Mouse (Mus musculus): ENCODE data around the gene Scn10a.

Gene Scn10a

DNA sequence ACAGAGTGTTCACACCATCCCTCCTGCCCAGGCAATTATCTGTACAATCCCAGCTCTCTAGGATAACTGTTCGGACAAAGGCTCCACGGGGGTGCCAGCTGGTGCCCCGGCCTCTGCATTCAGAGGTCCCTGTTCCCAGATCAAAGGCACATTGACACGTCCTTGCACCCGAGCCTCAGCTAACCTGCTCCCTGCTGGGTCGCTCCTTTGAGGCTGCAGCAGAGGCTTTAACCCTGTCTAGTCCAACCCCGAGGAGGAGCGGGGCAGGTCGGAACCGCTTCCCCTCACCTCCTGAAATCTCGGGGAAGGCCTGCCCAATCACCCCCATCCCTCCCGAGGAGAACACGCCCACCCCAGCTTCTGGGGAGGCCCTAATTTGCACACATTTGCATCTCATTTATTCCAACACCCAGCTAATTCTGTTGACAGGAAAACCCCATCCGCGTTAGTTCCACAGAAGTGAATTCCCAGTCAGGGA is 147.7 kb downstream of the Scn10a start:
- no peak for DNase-seq

DNA sequence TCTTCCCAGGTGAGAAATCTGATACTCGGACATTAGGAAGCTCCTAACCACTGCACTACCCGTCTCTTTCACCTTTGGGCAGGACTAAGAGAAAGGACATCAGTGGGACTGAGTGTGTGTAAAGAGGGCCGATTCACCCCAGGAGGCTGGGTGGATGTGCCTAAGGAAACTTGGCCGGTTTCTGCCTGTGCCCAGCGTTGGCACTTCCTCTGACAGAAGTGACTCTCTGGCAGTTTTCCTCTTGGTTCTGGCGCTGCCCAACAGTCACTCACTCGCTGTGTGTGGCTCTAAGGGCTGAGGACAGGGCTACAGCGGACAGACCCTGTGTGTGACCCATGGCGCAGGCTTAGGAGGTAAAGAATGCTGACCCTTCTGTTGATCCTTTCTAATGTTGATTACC is 148.5 kb downstream of the Scn10a start:
- peak in 1 of 2 experiments; percentile 36 for DNase-seq

DNA sequence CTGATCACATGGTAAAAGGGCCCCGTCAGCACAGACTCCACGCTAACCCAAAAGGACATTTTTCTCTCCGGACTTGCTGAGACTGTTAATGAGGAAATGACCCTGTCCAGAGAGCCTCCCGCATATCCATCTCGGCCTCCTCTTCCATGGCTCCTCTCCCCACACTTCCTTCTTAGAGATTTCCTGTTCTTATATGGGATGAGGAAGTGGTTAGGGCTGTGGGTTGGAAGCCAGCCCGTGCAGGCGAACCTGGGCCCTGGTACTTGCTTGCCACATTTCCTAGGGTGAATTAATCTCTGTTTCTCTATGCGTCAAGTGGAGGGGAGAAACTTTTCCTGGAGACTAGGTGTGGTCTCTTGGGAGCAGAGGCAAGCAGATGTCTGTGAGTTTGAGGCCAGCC is 150.4 kb downstream of the Scn10a start:
- no peak for DNase-seq

GRCm38 (mm10) chr9:119567800-119568199 is 151.3 kb downstream of the Scn10a start:
- DNase-seq, result no peak

DNA sequence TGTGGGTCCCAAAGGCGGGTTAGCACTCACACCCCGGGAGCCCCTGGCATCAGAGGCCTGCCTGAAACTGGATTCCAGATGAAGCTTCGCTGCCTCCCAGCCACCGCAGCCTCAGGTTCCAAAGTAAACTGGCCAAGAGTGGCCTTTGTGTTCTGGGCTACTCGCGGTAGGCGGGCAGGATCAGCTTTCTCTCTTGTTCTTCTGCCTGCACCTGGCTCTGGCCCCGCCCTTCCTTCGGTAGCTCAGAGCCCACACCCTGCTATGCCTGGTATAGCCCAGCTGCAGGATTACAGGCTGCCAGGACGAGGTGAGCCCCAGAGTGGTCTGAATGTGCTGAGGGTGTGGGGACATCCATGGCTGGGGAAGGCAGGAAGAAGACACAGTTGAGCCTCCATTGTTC is 152.9 kb downstream of the Scn10a start:
- DNase-seq, result no peak

- no peak for DNase-seq
These were observed 154.3 kb downstream of the Scn10a start for GRCm38 (mm10) chr9:119564803-119565202.

- peak; percentile 71 to 80 for DNase-seq
These were observed 155.5 kb downstream of the Scn10a start for GRCm38 (mm10) chr9:119563617-119564016.

DNA sequence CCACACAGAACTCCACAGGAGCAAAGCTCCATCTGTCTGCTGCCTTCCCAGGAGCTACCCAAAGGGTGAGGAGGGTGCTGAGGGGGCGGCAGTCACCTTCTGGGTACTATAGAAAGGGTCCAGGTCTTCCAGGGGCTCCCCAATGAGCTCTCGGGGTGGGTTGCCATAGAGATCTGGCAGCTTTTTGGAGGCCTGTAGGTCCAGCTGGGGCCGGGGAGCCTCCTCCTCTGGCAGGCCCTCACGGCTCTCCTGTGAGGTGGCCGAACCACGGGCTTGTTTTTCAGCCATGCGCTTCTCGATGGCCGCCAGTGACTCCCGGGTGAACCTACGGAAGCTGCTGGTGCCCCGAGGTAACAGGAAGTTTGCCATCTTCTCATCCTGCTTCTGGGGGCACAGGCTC is 156.9 kb downstream of the Scn10a start:
- no peak for DNase-seq

- DNase-seq, result no peak
These were observed 157.4 kb downstream of the Scn10a start for GRCm38 (mm10) chr9:119561746-119562145.

DNA sequence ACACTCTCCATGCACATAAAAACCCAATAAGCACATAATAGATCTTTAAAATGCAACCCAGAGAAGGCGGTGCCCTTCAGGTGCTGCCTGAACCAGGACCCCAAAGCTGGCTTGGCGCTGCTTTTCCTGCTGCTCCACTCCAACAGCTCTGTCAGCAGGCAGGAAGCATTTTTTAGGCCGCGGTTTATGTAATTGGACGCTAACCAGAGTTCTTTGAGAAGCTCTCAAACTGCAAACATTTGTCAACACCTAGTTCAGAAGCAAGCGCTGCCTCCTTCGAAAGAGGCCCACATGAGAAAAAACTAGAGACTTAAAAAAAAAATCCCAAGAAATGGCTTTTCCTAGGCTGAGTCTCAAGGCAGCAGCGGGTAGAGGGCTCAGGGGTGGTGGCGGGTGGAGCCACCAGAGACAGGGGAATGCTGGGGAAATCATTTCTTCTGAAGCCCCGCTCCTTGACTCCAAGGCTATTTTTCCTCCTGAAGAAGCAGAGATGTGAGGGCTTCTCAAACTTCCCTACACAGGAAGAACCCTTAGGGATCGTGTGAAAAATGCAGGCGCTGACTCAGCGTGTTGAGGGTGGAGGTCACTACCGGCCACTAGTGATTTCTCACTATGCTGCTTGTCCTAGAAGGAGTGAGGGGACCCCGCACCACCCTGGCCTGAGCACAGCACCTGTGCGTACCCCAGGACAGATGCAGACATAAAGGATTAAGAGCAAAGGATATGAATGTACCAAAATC is 159.4 kb downstream of the Scn10a start:
- no peak for DNase-seq
